Mouse (Mus musculus) mouse trophoblast stem cell (cell line): ENCODE measurements around the gene Rnf185.

Experiments
- in situ Hi-C, 2 experiments: fragments of 300-500 bp; cut with MseI, MboI; formaldehyde crosslinking; loops; 2 replicates in 1 of 2; 3 replicates in 1 of 2; pipeline ENCODE4 v1.15.1; 2025

Rnf185 gene

GRCm38 (mm10) chr11:3396091-3396490 lies 56.1 kb downstream of the Rnf185 start:
- in situ Hi-C loops, result no loop called here

- in situ Hi-C loops, result no loop called here
Observed at GRCm38 (mm10) chr11:3394520-3394919, 57.6 kb downstream of the Rnf185 start.

- in situ Hi-C loops, result no loop called here
Observed at GRCm38 (mm10) chr11:3392526-3392925, 59.6 kb downstream of the Rnf185 start.

- in situ Hi-C loops, result no loop called here
Observed at GRCm38 (mm10) chr11:3390789-3391188, 61.4 kb downstream of the Rnf185 start.

- in situ Hi-C loops, result no loop called here
Observed at GRCm38 (mm10) chr11:3389996-3390395, 62.2 kb downstream of the Rnf185 start.

- in situ Hi-C loops, result no loop called here
Observed at GRCm38 (mm10) chr11:3387482-3388196, 64.5 kb downstream of the Rnf185 start.

- in situ Hi-C loops, result no loop called here
Observed at GRCm38 (mm10) chr11:3386941-3387368, 65.2 kb downstream of the Rnf185 start.

GRCm38 (mm10) chr11:3382602-3383594 lies 69.3 kb downstream of the Rnf185 start:
- in situ Hi-C loops, result no loop called here

GRCm38 (mm10) chr11:3381148-3381814 lies 70.9 kb downstream of the Rnf185 start:
- in situ Hi-C loops, result no loop called here

GRCm38 (mm10) chr11:3379427-3379826 lies 72.7 kb downstream of the Rnf185 start:
- in situ Hi-C loops, result no loop called here

- in situ Hi-C loops, result no loop called here
Observed at GRCm38 (mm10) chr11:3374741-3375140, 77.4 kb downstream of the Rnf185 start.

- in situ Hi-C loops, result no loop called here
Observed at GRCm38 (mm10) chr11:3374293-3374645, 77.9 kb downstream of the Rnf185 start.

- in situ Hi-C loops, result no loop called here
Observed at GRCm38 (mm10) chr11:3373591-3374292, 78.4 kb downstream of the Rnf185 start.

GRCm38 (mm10) chr11:3371599-3372295 lies 80.4 kb downstream of the Rnf185 start:
- in situ Hi-C loops, result no loop called here

GRCm38 (mm10) chr11:3370928-3371598 lies 81.1 kb downstream of the Rnf185 start:
- in situ Hi-C loops, result no loop called here

- in situ Hi-C loops, result no loop called here
Observed at GRCm38 (mm10) chr11:3370162-3370561, 82.0 kb downstream of the Rnf185 start.

GRCm38 (mm10) chr11:3369449-3369848 lies 82.7 kb downstream of the Rnf185 start:
- in situ Hi-C loops, result no loop called here

GRCm38 (mm10) chr11:3368983-3369382 lies 83.2 kb downstream of the Rnf185 start:
- in situ Hi-C loops, result no loop called here

GRCm38 (mm10) chr11:3366411-3366810 lies 85.8 kb downstream of the Rnf185 start:
- in situ Hi-C loops, result no loop called here
